Mouse (Mus musculus) heart, adult 2 months (tissue): ENCODE results near the gene Btbd6. TPM values are rescaled to one million over a fixed set of nuclear protein-coding genes. Genes with fewer than 3 reads are reported as not detected.

Experiments used
- DNase-seq, 2 experiments: peaks; one replicate each; pipeline ENCODE4 v3.0.0; 2021
- H3K27ac ChIP-seq: fragments of 200-600 bp; 2 replicates; pipeline ENCODE4 v1.8.1; 2022
- H3K27me3 ChIP-seq: fragments of 200-500 bp; 2 replicates; pipeline ENCODE4 v1.6.1; 2012; ENCODE audit warnings: mild to moderate bottlenecking, low read length, inconsistent platforms, mixed read lengths; ENCODE audit not compliant: control insufficient read depth, insufficient read depth
- H3K36me3 ChIP-seq: fragments of 200-500 bp; 2 replicates; pipeline ENCODE4 v1.6.1; 2012; ENCODE audit warnings: low read length, inconsistent platforms; ENCODE audit not compliant: control insufficient read depth, insufficient read depth
- H3K4me1 ChIP-seq: fragments of 200-500 bp; 2 replicates; pipeline ENCODE4 v1.6.1; 2011; ENCODE audit warnings: low read length; ENCODE audit not compliant: control insufficient read depth, insufficient read depth
- H3K4me3 ChIP-seq: fragments of 200-600 bp; 2 replicates; pipeline ENCODE4 v1.8.1; 2022
- H3K79me2 ChIP-seq: fragments of 200-500 bp; replicated peaks from 2 replicates; pipeline ENCODE4 v1.6.1; 2012; ENCODE audit warnings: mild to moderate bottlenecking, inconsistent platforms, low read length, moderate library complexity, mixed read lengths; ENCODE audit not compliant: control insufficient read depth, insufficient read depth
- H3K9ac ChIP-seq: fragments of 200-500 bp; 2 replicates; pipeline ENCODE4 v1.6.1; 2012; ENCODE audit warnings: low read depth, mild to moderate bottlenecking, control low read depth, inconsistent platforms, low read length, mixed read lengths
- CTCF ChIP-seq: fragments of 200-600 bp; IDR thresholded peaks from 2 replicates; pipeline ENCODE4 v1.8.1; 2022; ENCODE audit warnings: antibody characterized with exemption, mild to moderate bottlenecking, moderate library complexity
- EP300 ChIP-seq: fragments of 200-500 bp; IDR thresholded peaks from 2 replicates; pipeline ENCODE4 v1.6.1; 2011; ENCODE audit warnings: low read depth, low read length, control low read depth; ENCODE audit not compliant: insufficient read depth
- POLR2A ChIP-seq: fragments of 200-500 bp; IDR thresholded peaks from 2 replicates; pipeline ENCODE4 v1.6.1; 2011; ENCODE audit warnings: mild to moderate bottlenecking, low read depth, low read length, control low read depth; ENCODE audit not compliant: insufficient read depth
- WGBS: fragments of 180-500 bp; shearing (Covaris S2); methylation state at CpG from one replicate; pipeline ENCODE4 v1.1.7; 2018; 5-methylcytosine and 5-hydroxymethylcytosine counted together
- intact Hi-C: fragments of 180-260 bp; cut with DNase I; formaldehyde crosslinking; loops from one replicate; pipeline ENCODE4 v1.15.1; 2025
- polyA plus RNA-seq: library from polyadenylated mRNA; depleted of rRNA; stranded (reverse); fragments of >200 nt; gene quantifications from 2 replicates; pipeline ENCODE4 v1.2.3, GENCODE M21; 2012
- total RNA-seq, 2 experiments: library from RNA; stranded (reverse); gene quantifications; 2 replicates each; pipeline ENCODE4 v1.2.3; 2021

Gene Btbd6
- total and polyA plus RNA-seq, 3 experiments: 21.8 to 27.4 (median 24.3) TPM

GRCm38 (mm10) chr12:113004011-113004410 is 27.7 kb downstream of the Btbd6 start:
- DNase-seq: no peak
- no peak for TF ChIP-seq EP300
- TF ChIP-seq POLR2A: no peak
- no peak for TF ChIP-seq CTCF
- peaks cover 3% of the 10 kb centered on the region; the same call in 1 of the 2 replicates for H3K79me2 ChIP-seq
- H3K36me3 ChIP-seq: no peaks in the 10 kb centered on the region
- H3K9ac ChIP-seq: no peak overlapping the region
- no peaks in the 10 kb centered on the region for H3K27me3 ChIP-seq
- 83% methylated on average over 8 of the region's 8 CpGs for WGBS
- no peaks in the 10 kb centered on the region; the same call in 1 of the 2 replicates for H3K4me1 ChIP-seq
- no peak overlapping the region for H3K27ac ChIP-seq
- no peak overlapping the region for H3K4me3 ChIP-seq
- intact Hi-C loops: loop anchor here (2.0 kb wide), 2 partner anchors 71 to 97 kb away; partner anchors contain the start of gene Tex22

GRCm38 (mm10) chr12:113004993-113005392 is 28.7 kb downstream of the Btbd6 start:
- Histone ChIP-seq H3K36me3 (no peaks in the 10 kb centered on the region), H3K27me3 (no peaks in the 10 kb centered on the region), H3K9ac (no peak overlapping the region), H3K4me1 (no peaks in the 10 kb centered on the region; the same call in 1 of the 2 replicates), H3K27ac (no peak overlapping the region), H3K4me3 (no peak overlapping the region), H3K79me2 (no peaks in the 10 kb centered on the region; the same call in 1 of the 2 replicates)
- DNase-seq: peak; percentile 63 to 76
- intact Hi-C loops: loop anchor here (1.0 to 2.0 kb wide), 3 partner anchors 40 to 96 kb away; partner anchors contain the start of gene Tex22
- TF ChIP-seq EP300 (peak; percentile 81; the same call in 1 of the 2 replicates), POLR2A (no peak), CTCF (peak; percentile 84)
- WGBS: 25% methylated on average over 4 of the region's 4 CpGs

- no peak overlapping the region for H3K9ac ChIP-seq
- 44% methylated on average over 6 of the region's 6 CpGs for WGBS
- peak overlapping the region; percentile 98 for H3K27ac ChIP-seq
- intact Hi-C loops: no loop called here
- no peaks in the 10 kb centered on the region for H3K36me3 ChIP-seq
- H3K79me2 ChIP-seq: 0 out of 2 replicates have a peak, but pooled peaks cover 2% of the 10 kb centered on the region
- peaks cover 8% of the 10 kb centered on the region for H3K4me1 ChIP-seq
- H3K4me3 ChIP-seq: no peak overlapping the region
- DNase-seq: peak; percentile 37 to 40
- TF ChIP-seq EP300 (no peak), POLR2A (no peak), CTCF (no peak)
- no peaks in the 10 kb centered on the region for H3K27me3 ChIP-seq
Measured at GRCm38 (mm10) chr12:113011702-113012360, 35.5 kb downstream of the Btbd6 start.

- 82% methylated on average over 5 of the region's 5 CpGs for WGBS
- peaks cover 8% of the 10 kb centered on the region for H3K4me1 ChIP-seq
- H3K79me2 ChIP-seq: 0 out of 2 replicates have a peak, but pooled peaks cover 2% of the 10 kb centered on the region
- no peaks in the 10 kb centered on the region for H3K36me3 ChIP-seq
- intact Hi-C loops: no loop called here
- no peaks in the 10 kb centered on the region for H3K27me3 ChIP-seq
- TF ChIP-seq EP300: no peak
- TF ChIP-seq POLR2A: no peak
- TF ChIP-seq CTCF: no peak
- H3K4me3 ChIP-seq: no peak overlapping the region
- DNase-seq: peak in 1 of 2 experiments; percentile 23
- no peak overlapping the region for H3K9ac ChIP-seq
- H3K27ac ChIP-seq: peak overlapping the region; percentile 98
Measured at GRCm38 (mm10) chr12:113012443-113012842, 36.2 kb downstream of the Btbd6 start.

- H3K27me3 ChIP-seq: no peaks in the 10 kb centered on the region
- 67% methylated on average over 3 of the region's 3 CpGs for WGBS
- no peaks in the 10 kb centered on the region for H3K36me3 ChIP-seq
- 0 out of 2 replicates have a peak, but pooled peaks cover 2% of the 10 kb centered on the region for H3K79me2 ChIP-seq
- peak; percentile 40 to 41 for DNase-seq
- intact Hi-C loops: no loop called here
- peak overlapping the region; percentile 98 for H3K27ac ChIP-seq
- no peak overlapping the region for H3K4me3 ChIP-seq
- TF ChIP-seq CTCF (no peak), EP300 (no peak), POLR2A (no peak)
- peaks cover 8% of the 10 kb centered on the region for H3K4me1 ChIP-seq
- H3K9ac ChIP-seq: no peak overlapping the region
Measured at GRCm38 (mm10) chr12:113013021-113013491, 36.8 kb downstream of the Btbd6 start.
